8 mouse cellular contexts compared by ENCODE assay signal in genomic region chr17:24250988-24251319, GRCm38 (mm10). TPM values are rescaled to one million over a fixed set of nuclear protein-coding genes. Genes with fewer than 3 reads are reported as not detected.
DNase-seq lines count a peak whose midpoint lies in the region; ATAC-seq and TF ChIP-seq lines count a peak whose summit lies in the region.

No protein-coding gene starts in this region.

- TF ChIP-seq EP300 in lung, postnatal 0 days (IDR thresholded peaks at IDR 0.05) = no peak

- no peaks in the 10 kb centered on the region for H3K36me3 ChIP-seq in lung, postnatal 0 days (ENCODE audit: insufficient read depth, low read length)
- peaks cover 14% of the 10 kb centered on the region for H3K36me3 ChIP-seq in limb, embryonic 11.5 days (ENCODE audit: control insufficient read depth, insufficient read depth, low read length)

- peaks cover 8% of the 10 kb centered on the region for H3K4me1 ChIP-seq in lung, postnatal 0 days (ENCODE audit: insufficient read depth, low read depth, low read length)
- peaks cover 7% of the 10 kb centered on the region for H3K4me1 ChIP-seq in limb, embryonic 11.5 days (ENCODE audit: control insufficient read depth, insufficient read depth, low read length)
- H3K4me1 ChIP-seq in olfactory bulb, adult 2 months (ENCODE audit: control insufficient read depth, insufficient read depth, low read length) = 0 out of 2 replicates have a peak, but pooled peaks cover 2% of the 10 kb centered on the region

- under 1% methylated on average over 31 of the region's 32 CpGs for WGBS in lung, postnatal 0 days
- WGBS in limb, embryonic 11.5 days = 0% methylated on average over 32 of the region's 32 CpGs
- under 1% methylated on average over 32 of the region's 32 CpGs for WGBS in olfactory bulb, adult 2 months

- 0 out of 2 replicates have a peak overlapping the region, but pooled peaks have one; percentile 32 for H3K27ac ChIP-seq in lung, postnatal 0 days (ENCODE audit: low read length)
- H3K27ac ChIP-seq in limb, embryonic 11.5 days (replicated peaks; ENCODE audit: low read depth, low read length) = peak overlapping the region; percentile 72
- no peak overlapping the region for H3K27ac ChIP-seq in olfactory bulb, adult 2 months (ENCODE audit: insufficient read depth, low read depth, low read length)

- TF ChIP-seq POLR2A in olfactory bulb, adult 2 months (IDR thresholded peaks at IDR 0.05; ENCODE audit: insufficient read depth, low read depth, low read length) = peak; percentile 72; the same call in 1 of the 2 replicates

- no peaks in the 10 kb centered on the region for H3K9me3 ChIP-seq in lung, postnatal 0 days (ENCODE audit: low read length)
- no peaks in the 10 kb centered on the region for H3K9me3 ChIP-seq in limb, embryonic 11.5 days (ENCODE audit: control insufficient read depth, low read length)

- H3K9ac ChIP-seq in lung, postnatal 0 days (replicated peaks; ENCODE audit: low read depth) = peak overlapping the region; percentile 50
- peak overlapping the region; percentile 85 for H3K9ac ChIP-seq in limb, embryonic 11.5 days (ENCODE audit: low read length)

- ATAC-seq in lung, postnatal 0 days = no peak
- ATAC-seq in erythroblast, adult 5-6 weeks (replicated peaks; ENCODE audit: low FRiP score, poor library complexity, severe bottlenecking) = peak; percentile 34
- ATAC-seq in limb, embryonic 11.5 days (ENCODE audit: insufficient number of reproducible peaks, low FRiP score, low TSS enrichment, low read depth) = peak; percentile 14; the same call in 1 of the 2 replicates

- TF ChIP-seq CTCF in lung, postnatal 0 days (IDR thresholded peaks at IDR 0.05) = no peak
- no peak for TF ChIP-seq CTCF in olfactory bulb, adult 2 months (IDR thresholded peaks at IDR 0.05; ENCODE audit: insufficient read depth, low read depth, low read length)

- H3K4me2 ChIP-seq in lung, postnatal 0 days (replicated peaks; ENCODE audit: low read depth, low read length) = peak overlapping the region; percentile 87
- H3K4me2 ChIP-seq in limb, embryonic 11.5 days (ENCODE audit: low read depth, severe bottlenecking) = peak overlapping the region; percentile 77

- no peaks in the 10 kb centered on the region for H3K27me3 ChIP-seq in lung, postnatal 0 days (replicated peaks; ENCODE audit: insufficient read depth, low read length)
- no peaks in the 10 kb centered on the region for H3K27me3 ChIP-seq in limb, embryonic 11.5 days (ENCODE audit: control insufficient read depth, insufficient read depth, low read length)

- peak overlapping the region; percentile 64 for H3K4me3 ChIP-seq in lung, postnatal 0 days (ENCODE audit: low read depth, low read length)
- H3K4me3 ChIP-seq in limb, embryonic 11.5 days (ENCODE audit: low read depth, low read length) = peak overlapping the region; percentile 86
- H3K4me3 ChIP-seq in olfactory bulb, adult 2 months (ENCODE audit: insufficient read depth, low read depth, low read length) = peak overlapping the region; percentile 67

- no peak for DNase-seq in lung, postnatal 0 days (ENCODE audit: low spot score)
- DNase-seq in lung, postnatal 10 days = no peak
- no peak for DNase-seq in limb, embryonic 11.5 days (ENCODE audit: low spot score)
- DNase-seq in layer of hippocampus, postnatal 25 days (ENCODE audit: extremely low spot score in 1 of 2, low spot score in 1 of 2) = no peak
- no peak for DNase-seq in spleen, adult 12 weeks (ENCODE audit: low spot score)
- no peak for DNase-seq in adrenal gland, postnatal 25 days

RNA-seq across cellular contexts. Expression of gene Ccnf, which starts 0.3 kb away (rescaled TPM):
- polyA plus RNA-seq in lung, postnatal 0 days (2015; fragmentation: Nextera tagmentation; extraction: Ambion mirVana) = 2.8 and 4.5 TPM in 2 replicates
- 16.1 and 24.7 TPM in 2 replicates for total RNA-seq in erythroblast, adult 5-6 weeks (2015; ENCODE audit: low replicate concordance)
- 42.2 and 65.5 TPM in 2 replicates for total RNA-seq in erythroblast, adult 5-6 weeks (2017; ENCODE audit: low replicate concordance)
- 103 and 108 TPM in 2 replicates for polyA plus RNA-seq in limb, embryonic 11.5 days (2014; fragmentation: Nextera tagmentation; extraction: Ambion mirVana)
- polyA plus RNA-seq in olfactory bulb, adult 2 months (2012; ENCODE audit: insufficient read depth, insufficient read length, low replicate concordance, missing spikeins) = not detected in 2 replicates
- total RNA-seq in layer of hippocampus, postnatal 25 days (2021) = 1 to 10 TPM; 4.1 to 6.6 TPM
- total RNA-seq in adrenal gland, postnatal 25 days (2021) = 8.3 and 9.6 TPM in 2 replicates

RNA-seq across cellular contexts. Expression of gene Tedc2, which starts 30.3 kb away (rescaled TPM):
- polyA plus RNA-seq in lung, postnatal 0 days (2015; fragmentation: Nextera tagmentation; extraction: Ambion mirVana) = 5.3 and 6.3 TPM in 2 replicates
- total RNA-seq in erythroblast, adult 5-6 weeks (2015; ENCODE audit: low replicate concordance) = 5.6 and 10.9 TPM in 2 replicates
- total RNA-seq in erythroblast, adult 5-6 weeks (2017; ENCODE audit: low replicate concordance) = 6.0 and 6.8 TPM in 2 replicates
- polyA plus RNA-seq in limb, embryonic 11.5 days (2014; fragmentation: Nextera tagmentation; extraction: Ambion mirVana) = 21.9 and 23.4 TPM in 2 replicates
- not detected in 2 replicates for polyA plus RNA-seq in olfactory bulb, adult 2 months (2012; ENCODE audit: insufficient read depth, insufficient read length, low replicate concordance, missing spikeins)
- total RNA-seq in layer of hippocampus, postnatal 25 days (2021) = 10 to 100 TPM in 1 of 2 experiments, 1 to 10 TPM in 1; 8.4 to 10.0 TPM
- 8.9 and 10.1 TPM in 2 replicates for total RNA-seq in adrenal gland, postnatal 25 days (2021)

RNA-seq across cellular contexts. Expression of gene Ntn3, which starts 41.6 kb away (rescaled TPM):
- 2.3 and 2.5 TPM in 2 replicates for polyA plus RNA-seq in lung, postnatal 0 days (2015; fragmentation: Nextera tagmentation; extraction: Ambion mirVana)
- total RNA-seq in erythroblast, adult 5-6 weeks (2015; ENCODE audit: low replicate concordance) = not detected in 2 replicates
- total RNA-seq in erythroblast, adult 5-6 weeks (2017; ENCODE audit: low replicate concordance) = not detected in 2 replicates
- 9.2 and 9.5 TPM in 2 replicates for polyA plus RNA-seq in limb, embryonic 11.5 days (2014; fragmentation: Nextera tagmentation; extraction: Ambion mirVana)
- polyA plus RNA-seq in olfactory bulb, adult 2 months (2012; ENCODE audit: insufficient read depth, insufficient read length, low replicate concordance, missing spikeins) = not detected in 2 replicates
- 10 to 100 TPM; 10.8 to 11.0 TPM for total RNA-seq in layer of hippocampus, postnatal 25 days (2021)
- 2.0 and 2.5 TPM in 2 replicates for total RNA-seq in adrenal gland, postnatal 25 days (2021)

RNA-seq across cellular contexts. Expression of gene Tbc1d24, which starts 45.6 kb away (rescaled TPM):
- 1.8 and 1.9 TPM in 2 replicates for polyA plus RNA-seq in lung, postnatal 0 days (2015; fragmentation: Nextera tagmentation; extraction: Ambion mirVana)
- total RNA-seq in erythroblast, adult 5-6 weeks (2015; ENCODE audit: low replicate concordance) = 2.3 TPM in 2 replicates
- 0.98 and 1.6 TPM in 2 replicates for total RNA-seq in erythroblast, adult 5-6 weeks (2017; ENCODE audit: low replicate concordance)
- polyA plus RNA-seq in limb, embryonic 11.5 days (2014; fragmentation: Nextera tagmentation; extraction: Ambion mirVana) = 5.0 and 5.2 TPM in 2 replicates
- polyA plus RNA-seq in olfactory bulb, adult 2 months (2012; ENCODE audit: insufficient read depth, insufficient read length, low replicate concordance, missing spikeins) = not detected in 2 replicates
- 10 to 100 TPM; 60.1 to 64.2 TPM for total RNA-seq in layer of hippocampus, postnatal 25 days (2021)
- total RNA-seq in adrenal gland, postnatal 25 days (2021) = 13.8 and 22.4 TPM in 2 replicates
